ENCODE assay signal across 12 mouse cellular contexts in genomic region chr19:20836055-20836845, GRCm38 (mm10).
DNase-seq lines count a peak whose midpoint lies in the region; ATAC-seq lines count a peak whose summit lies in the region.
"Had no signal": no experiment of that assay in that cellular context is flagged by ENCODE, and none has a peak within 500 bp of the region (broad histone marks: within the 10 kb centered on the region; RNA-seq: fewer than 3 reads in every experiment).

No protein-coding gene starts in this region.

- 58% methylated on average over 9 of the region's 9 CpGs for WGBS in heart, embryonic 10.5 days
- 71% methylated on average over 9 of the region's 9 CpGs for WGBS in midbrain, embryonic 15.5 days

- no peaks in the 10 kb centered on the region for H3K27me3 ChIP-seq in heart, embryonic 10.5 days (ENCODE audit: insufficient read depth, poor library complexity, severe bottlenecking)
- no peaks in the 10 kb centered on the region for H3K27me3 ChIP-seq in midbrain, embryonic 15.5 days (replicated peaks)
- H3K27me3 ChIP-seq: CH12.LX had no signal

- no peak overlapping the region for H3K27ac ChIP-seq in heart, embryonic 10.5 days
- no peak overlapping the region for H3K27ac ChIP-seq in midbrain, embryonic 15.5 days
- H3K27ac ChIP-seq: hindbrain, embryonic 10.5 days had no signal

- no peaks in the 10 kb centered on the region for H3K4me1 ChIP-seq in heart, embryonic 10.5 days
- no peaks in the 10 kb centered on the region for H3K4me1 ChIP-seq in midbrain, embryonic 15.5 days

- no peaks in the 10 kb centered on the region for H3K9me3 ChIP-seq in heart, embryonic 10.5 days
- no peaks in the 10 kb centered on the region for H3K9me3 ChIP-seq in midbrain, embryonic 15.5 days
- H3K9me3 ChIP-seq: hindbrain, embryonic 10.5 days had no signal

- no peak overlapping the region for H3K4me3 ChIP-seq in heart, embryonic 10.5 days
- H3K4me3 ChIP-seq in midbrain, embryonic 15.5 days = no peak overlapping the region
- H3K4me3 ChIP-seq: hindbrain, embryonic 10.5 days had no signal

- H3K4me2 ChIP-seq in midbrain, embryonic 15.5 days = no peak overlapping the region

- ATAC-seq in midbrain, embryonic 15.5 days (replicated peaks) = no peak

- H3K36me3 ChIP-seq in heart, embryonic 10.5 days = no peaks in the 10 kb centered on the region
- H3K36me3 ChIP-seq in midbrain, embryonic 15.5 days (replicated peaks) = no peaks in the 10 kb centered on the region
- H3K36me3 ChIP-seq: hindbrain, embryonic 10.5 days had no signal

- peak; percentile 39 to 60 for DNase-seq in heart, adult 18-20 months
- no peak for DNase-seq in heart, embryonic 10.5 days (ENCODE audit: low spot score)
- peak; percentile 17 to 18 for DNase-seq in right cerebral cortex, postnatal 10 days (ENCODE audit: low spot score in 2 of 2)
- no peak for DNase-seq in right cerebral cortex, postnatal 14 days
- DNase-seq in heart, postnatal 25 days (ENCODE audit: low spot score) = peak; percentile 1
- DNase-seq in neural tube, embryonic 10.5 days (ENCODE audit: extremely low spot score, low spot score) = no peak
- no peak for DNase-seq in right cerebral cortex, adult 2 months (ENCODE audit: low spot score in 2 of 2)
- DNase-seq: cerebellum, adult 11-12 months; right cerebral cortex, postnatal 4 days had no signal

- no peak overlapping the region for H3K9ac ChIP-seq in midbrain, embryonic 15.5 days

- intact Hi-C loops in heart, postnatal 25 days (cut with DNase I) = no loop called here

Comparison
In these comparisons a context has a peak if more than half of its experiments do, and no peak if none do; other contexts are left out.
1. DNase-seq: peak in heart, adult 18-20 months (2 of 2), right cerebral cortex, postnatal 10 days (2 of 2) and heart, postnatal 25 days (single experiment); none in heart, embryonic 10.5 days (single experiment), right cerebral cortex, postnatal 14 days (single experiment), neural tube, embryonic 10.5 days (single experiment) and right cerebral cortex, adult 2 months (0 of 2).